Mouse (Mus musculus) small intestine, adult 2 months (tissue): ENCODE measurements around the gene Cntn5.

Experiments used
- CTCF ChIP-seq: fragments of 200-500 bp; IDR thresholded peaks from 2 replicates; pipeline ENCODE4 v1.5.1; 2012; ENCODE audit warnings: low read depth, mild to moderate bottlenecking, control low read depth, inconsistent platforms, low read length, moderate library complexity, mixed read lengths; ENCODE audit not compliant: insufficient replicate concordance, insufficient read length; ENCODE audit errors: extremely low read depth
- POLR2A ChIP-seq: fragments of 200-500 bp; IDR thresholded peaks from 2 replicates; pipeline ENCODE4 v1.6.1; 2012; ENCODE audit warnings: low read depth, mild to moderate bottlenecking, control low read depth, inconsistent platforms, low read length, moderate library complexity

- TF ChIP-seq POLR2A (no peak), CTCF (no peak)
These were observed 107.4 kb downstream of the Cntn5 start for GRCm38 (mm10) chr9:10797158-10797557.
